Mouse (Mus musculus) urinary bladder, postnatal 4 days (tissue): ENCODE measurements around the gene Chit1.

Source experiments
- DNase-seq, 2 experiments: peaks; one replicate each; pipeline ENCODE4 v3.0.0; 2021 to 2022; ENCODE audit warnings: low spot score in 2 of 2

The Chit1 gene

DNA sequence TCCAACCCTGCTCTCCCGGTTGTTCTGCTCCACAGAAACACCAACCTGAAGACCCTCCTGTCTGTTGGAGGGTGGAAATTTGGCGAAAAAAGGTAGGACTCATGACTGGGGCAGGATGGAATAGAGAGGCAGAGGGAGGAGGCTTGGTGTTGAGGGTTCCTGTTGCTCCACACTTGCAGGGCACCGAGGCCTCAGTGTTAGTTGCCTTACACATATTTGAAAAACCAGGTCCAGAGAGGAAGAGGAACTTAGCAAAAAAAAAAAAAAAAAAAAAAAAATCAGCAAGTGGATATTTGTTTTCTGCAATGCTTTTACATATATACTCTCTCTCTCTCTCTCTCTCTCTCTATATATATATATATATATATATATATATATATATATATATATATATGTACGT is 73.0 kb downstream of the Chit1 start:
- no peak for DNase-seq

DNA sequence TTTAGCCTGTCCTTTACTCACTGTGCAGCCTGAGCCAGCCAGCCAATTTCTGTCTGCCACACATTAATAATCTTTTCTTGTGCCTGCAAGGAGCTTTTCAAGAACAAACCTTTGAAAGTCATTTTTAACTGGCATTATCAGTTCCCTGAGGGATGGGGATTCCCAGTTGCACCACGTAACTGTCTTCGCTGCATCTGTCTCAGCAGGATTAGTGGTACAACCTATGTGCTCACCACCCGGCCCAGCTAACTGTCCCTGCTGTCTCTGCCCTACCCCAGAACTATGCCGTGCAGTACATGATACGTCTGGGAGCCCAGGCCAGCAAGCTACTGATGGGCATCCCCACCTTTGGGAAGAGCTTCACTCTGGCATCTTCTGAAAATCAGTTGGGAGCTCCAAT is 77.2 kb downstream of the Chit1 start:
- DNase-seq, result no peak

DNA sequence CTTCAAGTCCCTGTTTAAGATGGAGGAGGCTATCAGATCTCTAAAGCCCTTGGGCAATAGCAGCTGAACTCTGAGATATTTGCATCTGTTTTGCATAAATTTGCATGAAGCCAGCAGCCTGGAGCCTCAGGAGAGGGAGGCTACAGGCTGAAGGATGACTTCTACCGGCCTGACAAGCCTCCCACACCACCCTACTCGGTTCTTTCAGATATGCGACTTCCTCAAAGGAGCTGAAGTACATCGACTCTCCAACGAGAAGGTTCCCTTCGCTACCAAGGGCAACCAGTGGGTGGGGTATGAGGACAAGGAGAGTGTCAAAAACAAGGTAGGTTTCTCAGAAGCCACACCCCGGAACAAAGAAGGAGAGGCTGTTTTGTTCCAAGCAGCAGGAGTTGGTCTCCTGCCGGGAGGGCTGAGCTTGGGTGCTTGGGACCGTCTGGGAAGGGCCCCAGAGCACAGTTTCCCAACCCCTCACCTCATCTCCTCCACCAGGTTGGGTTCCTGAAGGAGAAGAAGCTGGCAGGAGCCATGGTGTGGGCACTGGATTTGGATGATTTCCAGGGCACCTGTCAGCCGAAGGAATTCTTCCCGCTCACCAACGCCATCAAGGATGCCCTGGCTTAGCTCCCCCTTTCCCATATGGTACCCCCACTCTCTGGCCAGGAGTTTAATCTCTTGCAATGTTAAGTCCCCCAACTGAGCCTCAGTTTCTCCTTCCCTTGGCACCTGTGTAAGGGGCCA is 78.1 kb downstream of the Chit1 start:
- DNase-seq, result no peak

DNA sequence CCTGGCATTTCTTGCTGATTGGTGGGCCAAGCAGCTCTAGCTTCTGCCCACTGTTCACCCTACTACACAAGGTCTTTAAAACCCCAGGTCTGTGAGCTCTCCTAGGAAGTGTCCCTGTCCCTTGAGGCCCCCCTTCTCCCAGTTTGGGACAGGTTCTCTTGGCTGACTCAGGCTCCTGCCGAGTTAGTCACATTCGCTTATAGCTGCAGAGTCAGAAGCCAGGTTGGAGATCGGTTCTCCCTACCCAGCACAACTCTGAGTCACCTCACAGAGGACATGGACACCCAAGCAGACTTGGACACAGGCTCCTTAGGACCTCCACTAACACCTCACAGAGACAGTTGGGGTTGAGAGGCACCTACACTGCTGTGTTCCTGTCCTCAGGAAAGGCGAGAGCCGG is 80.2 kb downstream of the Chit1 start:
- no peak for DNase-seq

DNA sequence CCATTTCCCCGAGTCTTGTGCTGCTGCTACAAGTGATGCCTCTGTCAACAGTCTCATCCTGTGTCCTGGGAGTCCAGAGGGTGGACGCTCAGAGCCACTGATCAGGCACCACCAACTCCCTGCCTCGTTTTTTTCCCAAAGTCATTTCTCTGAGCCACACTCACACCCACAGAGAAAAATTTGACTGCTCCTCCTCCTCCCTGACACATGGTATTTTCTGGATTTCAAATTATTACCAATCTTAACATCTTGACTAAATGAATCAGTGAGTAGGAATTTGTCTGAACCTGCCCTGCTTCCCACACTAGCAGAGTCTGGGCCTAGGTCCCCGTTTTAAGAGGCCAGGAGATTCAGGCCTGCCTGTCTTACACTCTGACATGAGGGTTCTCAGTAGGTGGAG is 81.0 kb downstream of the Chit1 start:
- no peak for DNase-seq

DNA sequence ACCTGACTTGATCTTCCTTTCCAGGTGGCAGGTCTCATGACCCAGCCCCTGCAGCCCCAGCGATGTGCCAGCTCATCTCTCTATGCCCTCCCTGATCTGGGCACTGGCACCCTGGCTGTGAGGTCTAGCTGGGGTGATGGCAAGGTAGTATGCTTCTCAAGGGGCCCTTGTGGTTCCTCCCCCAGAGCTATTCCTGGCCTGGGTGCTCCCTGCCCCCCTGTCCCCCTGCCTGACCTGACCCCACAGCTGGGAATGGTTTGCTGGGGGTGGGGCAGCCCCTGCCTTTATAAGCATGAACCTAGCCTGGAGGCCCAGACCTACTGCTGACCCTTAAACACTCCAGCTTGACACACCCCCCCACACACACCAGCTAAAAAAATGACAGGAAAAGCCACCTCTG is 82.1 kb downstream of the Chit1 start, which contains the start of gene Mybph:
Gene Mybph, plus strand, starts transcription at position 323 of the 400 bp plus-strand sequence.
- DNase-seq, result no peak

DNA sequence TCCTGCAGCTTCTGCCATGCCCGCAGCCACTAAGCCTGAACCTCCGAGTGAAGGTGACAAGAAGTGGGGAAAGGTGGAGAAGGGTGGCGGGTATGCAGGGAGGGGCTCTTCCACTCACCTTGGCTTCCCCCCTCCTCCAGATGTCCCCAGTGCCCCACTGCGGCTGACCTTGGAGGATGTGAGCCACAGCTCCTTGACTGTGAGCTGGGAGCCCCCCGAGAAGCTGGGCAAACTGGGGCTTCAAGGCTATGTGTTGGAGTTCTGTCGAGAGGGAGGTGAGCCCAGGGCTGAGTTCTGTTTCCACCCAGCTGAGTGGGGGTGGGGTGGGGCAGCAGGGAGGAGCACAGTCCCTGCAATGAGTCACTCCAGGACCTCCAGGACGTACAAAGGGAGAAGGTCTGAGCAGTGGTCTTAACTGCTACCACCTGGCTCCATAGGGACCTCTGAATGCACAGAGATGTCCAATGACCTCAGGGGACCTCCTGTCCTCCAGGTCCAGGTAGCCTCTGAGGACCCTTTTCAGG is 82.7 kb downstream of the Chit1 start:
- DNase-seq, result no peak

DNA sequence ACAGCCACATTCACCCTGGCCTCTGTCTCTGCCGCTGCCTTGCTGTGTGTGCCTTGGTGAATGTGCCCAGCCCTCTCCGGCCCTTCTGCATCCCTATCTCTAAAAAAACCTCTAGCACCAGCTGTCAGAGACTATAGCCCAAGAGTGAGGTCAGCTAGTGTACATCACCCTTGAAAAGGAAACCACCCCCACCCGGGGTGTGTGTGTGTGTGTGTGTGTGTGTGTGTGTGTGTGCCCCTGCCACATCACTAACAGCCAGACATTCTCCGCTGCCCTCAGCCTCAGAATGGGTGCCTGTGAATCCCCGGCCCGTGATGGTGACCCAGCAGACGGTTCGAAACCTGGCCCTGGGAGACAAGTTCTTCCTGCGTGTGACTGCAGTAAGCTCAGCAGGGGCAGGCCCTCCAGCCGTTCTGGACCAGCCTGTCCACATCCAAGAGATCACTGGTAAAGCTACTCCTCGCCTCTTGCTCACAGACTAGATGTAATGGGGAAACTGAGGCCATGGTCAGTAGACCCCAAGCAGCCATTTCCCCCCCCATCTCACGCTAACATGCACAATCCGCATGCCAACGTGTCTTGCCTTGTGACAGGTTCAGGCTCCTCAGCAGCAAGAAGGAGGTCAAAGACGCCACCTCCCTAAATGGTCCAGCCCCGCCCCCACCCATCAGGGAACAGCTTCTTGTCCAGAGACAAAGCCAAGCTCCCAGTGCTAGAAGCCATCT is 83.4 kb downstream of the Chit1 start:
- DNase-seq, result no peak

DNA sequence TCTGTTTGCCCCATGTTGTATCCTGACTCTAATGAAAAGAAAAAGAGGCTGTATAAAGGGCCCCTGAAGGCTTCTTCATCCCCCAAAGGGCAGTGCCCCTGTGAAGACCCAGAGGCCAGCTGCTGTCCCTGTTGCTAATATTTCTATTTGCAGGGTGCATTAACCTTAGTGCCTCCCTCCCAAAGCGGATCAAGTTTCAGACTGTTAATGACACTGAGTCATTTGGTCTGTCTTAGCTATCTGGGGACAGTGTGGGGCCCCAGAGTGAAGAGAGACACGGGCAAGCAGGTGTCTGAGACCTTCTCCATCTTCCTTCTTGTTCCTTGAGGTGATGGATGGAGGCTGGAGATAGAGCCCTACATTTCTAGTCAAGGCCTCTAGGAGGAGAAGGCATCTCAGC is 84.1 kb downstream of the Chit1 start:
- no peak for DNase-seq

DNA sequence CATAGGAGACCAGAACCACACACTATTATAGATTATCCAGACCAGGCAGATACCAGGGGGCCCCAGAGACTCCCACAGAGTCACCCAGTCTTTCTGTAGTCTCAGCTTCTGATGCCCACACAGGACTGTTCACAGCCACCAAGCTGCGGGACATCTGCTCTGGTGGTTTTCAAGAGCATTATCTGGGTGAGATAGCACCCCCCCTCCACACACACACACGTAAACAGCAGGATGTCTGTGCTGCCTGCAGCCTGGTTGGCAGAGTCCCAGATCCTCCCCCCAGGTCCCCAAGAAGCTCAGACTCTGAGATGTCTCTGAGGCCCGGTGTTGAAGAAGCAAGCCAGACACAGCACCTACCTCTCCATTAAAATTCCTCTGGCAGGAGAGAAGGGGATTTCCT is 84.5 kb downstream of the Chit1 start:
- no peak for DNase-seq

DNA sequence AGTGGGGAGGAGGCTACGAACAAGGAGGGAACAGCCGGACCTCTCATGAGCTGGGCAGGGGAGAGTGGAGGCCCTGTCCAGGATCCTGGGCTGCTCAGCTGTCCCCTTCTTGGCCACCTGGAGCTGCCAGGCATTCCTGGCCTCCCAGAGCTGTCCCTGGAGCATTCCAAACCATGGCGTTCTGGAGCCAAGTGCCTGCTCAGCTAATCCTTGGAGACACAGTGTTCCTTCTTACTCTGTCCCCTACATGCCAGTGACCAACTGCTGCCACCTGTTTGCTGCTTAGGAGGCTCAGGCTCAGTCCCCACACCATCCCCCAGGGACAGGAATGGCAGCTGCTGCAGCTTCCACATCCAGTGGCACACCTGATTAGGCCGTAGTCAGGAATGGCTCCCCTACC is 84.9 kb downstream of the Chit1 start:
- DNase-seq, result no peak

DNA sequence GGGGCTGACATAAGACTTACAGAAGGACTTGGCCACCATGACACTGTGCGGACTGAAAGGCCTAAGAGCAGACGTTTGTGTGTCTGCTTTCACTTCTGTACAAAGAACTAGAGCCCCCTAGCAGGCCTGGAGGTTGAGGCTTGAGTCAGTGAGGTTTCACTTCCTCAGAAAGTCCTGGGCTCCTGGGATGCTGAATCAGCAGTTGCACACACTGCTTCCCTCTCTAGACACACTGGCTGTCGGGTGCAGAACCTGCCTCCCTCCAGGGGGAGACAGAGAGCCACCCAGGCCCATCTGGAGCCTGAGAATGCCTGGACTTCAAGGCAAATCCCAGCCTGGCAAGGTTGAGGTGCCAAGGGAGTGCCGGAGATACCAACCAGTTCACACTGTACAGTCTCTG is 85.3 kb downstream of the Chit1 start:
- peak; percentile 65 to 79 for DNase-seq

DNA sequence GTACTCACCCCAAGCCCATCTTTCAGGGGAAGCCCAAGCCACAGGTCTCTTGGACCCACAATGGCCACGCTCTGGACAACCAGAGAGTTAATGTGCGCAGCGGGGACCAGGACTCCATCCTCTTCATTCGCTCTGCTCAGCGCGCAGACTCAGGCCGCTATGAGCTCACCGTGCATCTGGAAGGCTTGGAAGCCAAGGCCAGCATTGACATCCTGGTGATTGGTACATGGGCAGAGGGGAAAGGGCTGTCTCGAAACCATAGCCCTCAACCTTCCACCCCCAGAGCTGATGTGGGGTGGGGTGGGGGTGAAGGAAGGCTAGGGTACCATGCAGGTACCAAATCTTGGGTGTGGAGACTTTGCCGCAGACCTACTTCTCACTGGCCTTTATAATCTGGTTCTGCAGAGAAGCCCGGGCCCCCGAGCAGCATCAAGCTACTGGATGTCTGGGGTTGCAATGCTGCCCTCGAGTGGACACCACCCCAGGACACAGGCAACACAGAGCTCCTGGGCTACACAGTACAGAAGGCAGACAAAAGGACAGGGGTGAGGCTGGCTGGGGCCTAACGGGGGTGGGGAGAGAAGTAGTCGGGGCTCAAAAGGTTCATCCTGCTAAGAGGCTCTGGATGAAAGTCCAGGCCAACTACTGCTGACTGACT is 86.4 kb downstream of the Chit1 start:
- DNase-seq, result no peak

DNA sequence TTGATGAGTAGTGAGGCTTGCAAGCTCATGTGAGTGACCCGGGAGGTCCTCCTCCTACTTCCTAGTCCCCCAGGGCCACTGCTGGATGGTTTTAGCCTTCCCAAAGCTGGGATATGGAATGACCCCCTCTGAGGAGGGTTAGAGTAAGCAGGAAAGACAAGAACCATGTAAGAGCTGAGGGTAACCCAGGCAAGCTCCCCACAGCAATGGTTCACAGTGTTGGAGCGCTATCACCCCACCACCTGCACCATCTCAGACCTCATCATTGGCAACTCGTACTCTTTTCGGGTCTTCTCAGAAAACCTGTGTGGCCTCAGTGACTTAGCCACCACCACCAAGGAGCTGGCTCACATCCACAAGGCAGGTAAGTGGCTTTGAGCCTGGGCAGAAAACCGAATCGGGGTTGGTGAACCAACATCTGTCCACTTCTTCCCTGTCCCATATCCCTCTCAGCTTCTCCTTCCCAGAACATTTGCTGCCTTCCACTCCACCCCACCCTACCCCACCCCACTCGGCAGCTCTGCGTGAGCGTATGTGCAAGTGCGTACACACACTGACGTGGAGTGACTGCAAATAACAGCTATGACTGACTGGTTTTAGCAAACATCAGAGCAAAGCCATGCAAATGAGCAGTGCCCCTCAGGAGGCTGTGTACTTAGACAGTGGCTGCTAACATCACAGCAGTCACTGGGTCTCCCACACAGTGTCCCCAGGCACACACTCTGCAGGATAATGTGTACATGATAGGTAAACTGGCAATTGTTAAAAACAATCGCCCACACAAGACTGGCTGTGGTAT is 87.4 kb downstream of the Chit1 start:
- DNase-seq, result no peak

DNA sequence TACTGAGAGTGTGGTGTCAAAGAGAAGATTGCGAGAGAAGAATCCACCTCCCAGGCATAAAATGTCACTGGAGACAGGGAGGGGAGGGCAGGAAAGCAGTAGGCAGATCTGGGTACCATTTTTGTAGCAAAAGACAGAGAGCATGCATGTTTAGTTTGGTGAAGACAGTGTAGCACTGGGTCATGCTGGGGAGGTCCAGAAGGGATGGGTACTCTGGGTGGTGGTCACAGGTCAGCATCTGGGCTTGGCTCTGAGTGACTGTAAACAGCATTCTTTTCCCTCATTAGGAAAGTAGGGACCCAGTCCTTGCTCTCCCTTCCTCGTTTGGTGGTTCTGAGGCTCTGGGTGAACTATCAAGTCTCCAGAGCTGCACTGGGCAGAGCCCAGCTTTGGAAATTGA is 89.4 kb downstream of the Chit1 start:
- DNase-seq, result no peak
